Mouse (Mus musculus): Measurements from ENCODE around the gene Nav1. TPM values are rescaled to one million over a fixed set of nuclear protein-coding genes. Genes with fewer than 3 reads are reported as not detected.

The Nav1 gene
- total RNA-seq, 2 experiments from 2014 or later: 19.6 to 19.8 TPM

DNA sequence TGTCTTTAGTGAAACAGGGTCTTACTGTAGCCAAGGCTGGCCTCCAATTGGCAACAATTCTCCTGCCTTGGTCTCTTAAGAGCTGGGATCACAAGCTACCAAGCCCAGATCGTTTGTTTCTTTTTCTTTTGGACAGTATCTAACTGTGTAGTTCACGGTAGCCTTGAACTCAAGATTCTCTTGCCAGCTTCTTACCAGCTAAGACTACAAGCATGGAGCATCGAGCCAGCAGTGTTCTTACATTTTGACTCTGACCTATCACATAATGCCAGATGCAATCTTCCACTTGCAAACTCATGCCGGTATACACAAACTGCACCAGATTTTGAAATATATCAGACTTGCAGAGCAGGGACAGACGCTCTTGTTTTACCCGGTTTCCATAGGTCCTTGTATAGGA is 184.3 kb downstream of the Nav1 start:
- intact Hi-C loops (cut with DNase I): no loop called here
- no peak for DNase-seq (ENCODE audit: low spot score)

DNA sequence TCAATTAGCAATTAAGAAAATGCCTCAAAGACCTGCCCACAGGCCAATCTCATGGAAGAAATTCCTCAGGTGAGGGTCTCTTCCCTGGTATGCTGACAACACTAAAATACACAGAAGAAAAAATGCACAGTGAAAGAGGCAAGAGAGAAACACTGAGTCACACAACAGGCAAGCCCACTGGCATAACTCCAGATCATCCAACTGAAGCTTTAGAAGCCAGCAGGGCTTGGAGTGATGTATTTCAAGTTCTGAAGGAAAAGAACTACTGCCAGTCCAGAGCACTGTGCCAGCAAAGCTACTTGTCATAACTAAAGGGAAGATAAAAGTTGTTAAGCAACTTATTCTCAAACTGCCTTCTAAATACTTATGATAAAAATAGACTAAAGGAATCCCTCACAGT is 193.1 kb downstream of the Nav1 start:
- peak; percentile 21 for DNase-seq (ENCODE audit: low spot score)

DNA sequence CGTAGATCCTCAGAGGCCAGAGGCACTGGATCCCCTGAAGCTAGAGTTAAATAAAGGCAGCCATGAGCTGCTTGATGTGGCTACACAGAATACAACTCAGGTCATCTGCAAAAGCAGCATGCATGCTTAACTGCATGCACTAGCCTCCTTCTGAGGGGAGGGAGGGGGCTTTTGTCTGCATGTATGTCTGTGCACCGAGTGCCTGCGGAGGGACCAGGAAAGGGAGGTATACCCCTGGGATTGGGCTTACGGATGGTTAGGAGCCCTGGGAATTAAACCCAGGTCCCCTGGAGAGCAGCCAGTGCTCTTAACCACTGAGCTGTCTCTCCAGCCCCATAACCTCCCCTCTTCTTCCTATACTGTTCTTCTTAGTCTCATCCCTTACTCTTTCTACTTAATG is 195.0 kb downstream of the Nav1 start:
- DNase-seq (ENCODE audit: low spot score): no peak
- intact Hi-C loops (cut with DNase I): loop anchor here (2.0 kb wide), 1 partner anchor 17 kb away; no protein-coding TSS in a partner anchor

More for the DNA sequence above, 193.1 kb downstream of the Nav1 start:
- intact Hi-C loops (cut with DNase I): loop anchor here (2.0 kb wide), 1 partner anchor 15 kb away; no protein-coding TSS in a partner anchor

DNA sequence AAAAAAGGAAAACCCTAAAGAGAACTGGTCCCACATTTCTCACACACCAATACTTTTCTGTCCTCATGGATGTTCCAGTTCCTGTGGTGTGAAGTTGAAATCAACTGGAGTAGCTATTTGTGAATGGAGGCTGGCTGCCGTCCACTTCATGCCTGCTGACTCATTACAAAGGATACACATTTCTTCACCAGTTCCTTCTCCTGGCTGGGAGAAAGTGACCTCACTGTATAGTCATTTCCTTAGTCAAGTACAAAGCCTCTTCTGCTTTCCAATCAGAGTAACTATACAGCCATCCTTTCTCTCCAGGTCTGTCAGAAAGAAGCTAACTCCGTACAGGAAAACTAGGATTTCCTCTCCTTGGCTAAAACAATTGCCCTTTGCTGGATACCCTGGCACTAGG is 196.1 kb downstream of the Nav1 start:
- intact Hi-C loops (cut with DNase I): no loop called here
- peak; percentile 66 for DNase-seq (ENCODE audit: low spot score)

DNA sequence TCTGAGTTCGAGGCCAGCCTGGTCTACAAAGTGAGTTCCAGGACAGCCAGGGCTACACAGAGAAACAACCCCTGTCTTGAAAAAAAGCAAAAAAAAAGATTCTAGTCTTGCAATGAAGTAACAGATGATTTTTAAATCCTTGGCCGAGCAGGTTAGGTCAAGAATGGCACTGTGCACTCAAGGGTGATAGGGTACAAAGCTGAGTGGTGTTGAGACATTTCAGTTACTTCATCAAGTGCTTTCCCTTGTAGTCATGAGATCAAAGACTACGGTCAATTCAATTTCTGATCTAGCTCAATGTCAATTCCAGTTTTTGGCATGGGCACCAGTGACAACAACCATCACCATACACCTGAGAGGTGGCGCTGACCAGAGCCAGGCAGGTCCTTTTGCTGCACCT is 198.1 kb downstream of the Nav1 start:
- intact Hi-C loops (cut with DNase I): no loop called here
- no peak for DNase-seq (ENCODE audit: low spot score)

DNA sequence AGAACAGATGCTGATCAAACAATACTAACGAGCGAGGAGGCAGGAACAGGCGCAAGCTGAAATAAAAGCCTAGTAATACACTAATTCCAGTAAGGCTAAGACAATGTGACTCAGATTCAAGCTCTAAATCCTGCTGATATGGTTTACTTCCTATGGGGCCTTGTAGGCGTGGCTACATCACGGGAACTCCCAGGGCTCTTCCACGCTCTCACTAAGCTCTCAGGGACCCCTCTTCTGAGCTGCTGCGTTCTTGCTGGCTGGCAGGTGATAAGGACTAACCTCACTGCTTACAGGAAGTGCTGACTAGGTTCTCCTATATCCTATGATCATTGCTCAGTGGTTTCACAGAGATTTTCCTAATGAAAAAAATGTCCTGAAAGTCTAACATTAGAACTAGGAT is 201.7 kb downstream of the Nav1 start:
- no peak for DNase-seq (ENCODE audit: low spot score)
- intact Hi-C loops (cut with DNase I): no loop called here

DNA sequence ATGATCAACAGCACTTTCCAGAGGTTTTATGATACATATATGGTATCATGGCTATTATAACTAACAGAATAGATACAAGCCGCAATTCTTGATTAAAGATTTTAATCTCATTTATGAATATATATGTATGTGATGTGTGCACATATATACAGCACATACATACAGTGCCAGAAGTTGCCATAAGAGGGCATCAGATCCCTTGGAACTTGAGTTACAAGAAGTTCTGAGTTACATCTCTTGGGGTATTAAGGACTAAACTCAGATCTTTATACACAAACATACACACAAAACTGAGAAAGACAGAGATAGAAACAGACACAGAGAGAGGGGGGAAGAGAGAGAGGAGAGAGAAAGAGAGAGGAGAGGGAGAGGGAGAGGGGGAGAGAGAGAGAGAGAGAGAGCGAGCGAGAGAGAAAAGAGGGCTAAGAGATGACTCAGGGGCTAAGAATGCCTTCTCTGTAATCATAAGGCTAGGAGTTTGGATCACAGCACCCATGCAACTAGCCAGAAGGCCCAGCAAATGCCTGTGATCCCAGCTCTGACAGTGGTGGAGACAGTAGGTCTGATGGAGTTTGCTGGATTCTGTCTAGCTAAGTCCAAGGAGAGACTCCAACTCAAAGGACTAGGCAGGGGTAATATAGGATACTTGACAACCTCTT is 205.5 kb downstream of the Nav1 start:
- intact Hi-C loops (cut with DNase I): no loop called here
- no peak for DNase-seq (ENCODE audit: low spot score)

DNA sequence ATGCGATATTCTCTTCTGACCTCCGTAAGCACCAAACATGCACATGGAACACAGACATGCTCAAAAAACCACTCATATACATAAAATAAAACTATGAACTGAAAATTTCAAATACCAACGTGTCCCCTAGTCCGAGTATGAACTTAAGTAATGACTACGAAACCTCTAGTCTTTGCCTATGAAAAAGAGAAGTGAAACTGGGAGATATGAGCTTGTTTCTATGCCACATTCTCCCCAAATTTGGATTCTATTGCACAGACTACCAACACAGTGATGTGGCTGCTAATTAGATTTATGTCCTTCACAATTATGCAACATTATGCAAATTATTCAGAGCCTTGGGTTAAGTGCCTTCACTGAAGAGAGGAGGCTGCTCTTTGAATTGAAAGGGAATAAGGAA is 207.6 kb downstream of the Nav1 start:
- intact Hi-C loops (cut with DNase I): no loop called here
- no peak for DNase-seq (ENCODE audit: low spot score)

DNA sequence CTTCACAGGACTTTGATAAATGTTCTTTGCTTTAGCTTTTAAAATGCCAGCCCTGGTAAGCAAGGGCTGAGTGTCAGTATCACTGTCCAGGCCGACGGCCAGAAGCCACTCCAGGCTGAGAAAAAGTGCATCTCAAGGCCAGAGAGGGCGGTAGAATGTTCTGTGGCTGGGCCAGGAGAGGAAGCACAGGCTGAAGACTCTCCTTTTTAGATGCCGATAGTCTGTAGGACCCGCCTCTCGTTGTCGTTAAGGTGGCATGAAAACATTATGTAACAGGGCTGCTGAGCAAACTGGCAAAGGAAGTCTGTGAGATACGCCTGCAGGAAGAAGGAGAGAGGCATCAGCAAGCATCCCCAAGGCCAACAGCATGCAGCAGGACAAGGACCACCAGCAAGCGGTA is 221.9 kb downstream of the Nav1 start:
- no peak for DNase-seq (ENCODE audit: low spot score)
- intact Hi-C loops (cut with DNase I): no loop called here

Small RNA genes within 50 kb of the gene (microRNA-seq; reads per million reads assigned to microRNA genes)
- 3.6 reads per million, percentile 6 among the genes with 10 or more reads in this experiment for gene Mir1231

Other genes starting within 250 kb of the Nav1 start
- gene Shisa4, start 232.1 kb downstream of the Nav1 start, total RNA-seq (2021): 1 to 10 TPM; 3.1 to 3.4 TPM
- 10 to 100 TPM; 32.2 to 36.0 TPM for gene Ipo9, start 176.8 kb downstream of the Nav1 start, total RNA-seq (2021)
- gene Csrp1, start 112.8 kb upstream of the Nav1 start, total RNA-seq (2021): 10 to 100 TPM; 48.0 to 56.7 TPM
- 10 to 100 TPM; 12.9 to 14.6 TPM for gene Phlda3, start 158.8 kb upstream of the Nav1 start, total RNA-seq (2021)
- 1 to 10 TPM; 2.0 to 2.3 TPM for gene Tnni1, start 172.1 kb upstream of the Nav1 start, total RNA-seq (2021)
- gene Lad1, start 211.3 kb upstream of the Nav1 start, total RNA-seq (2021): 1 to 10 TPM; 5.6 to 6.0 TPM
- gene Tnnt2, start 229.1 kb upstream of the Nav1 start, total RNA-seq (2021): 1,000 to 10,000 TPM; 8,717 to 8,772 TPM